Mouse (Mus musculus): Measurements from ENCODE around the gene Itgb1bp1. TPM values are rescaled to one million over a fixed set of nuclear protein-coding genes. Genes with fewer than 3 reads are reported as not detected.

Itgb1bp1 gene
- polyA plus RNA-seq, 1 experiment from 2014 or later, result 51.0 TPM

GRCm38 (mm10) chr12:21195497-21195896, 90.6 kb downstream of the Itgb1bp1 start:
- WGBS, result 93% methylated on average over 2 of the region's 3 CpGs
- no peak for ATAC-seq (ENCODE audit: insufficient number of reproducible peaks, insufficient read depth, low FRiP score, low read depth)
- Histone ChIP-seq H3K27ac (ENCODE audit: low read length) (no peak overlapping the region), H3K36me3 (ENCODE audit: control insufficient read depth, insufficient read depth, low read length) (no peaks in the 10 kb centered on the region; the same call in 1 of the 2 replicates), H3K9ac (replicated peaks; ENCODE audit: low read depth, low read length) (no peak overlapping the region), H3K4me1 (ENCODE audit: control insufficient read depth, insufficient read depth, low read length) (no peaks in the 10 kb centered on the region), H3K9me3 (ENCODE audit: control insufficient read depth, low read depth, low read length) (no peaks in the 10 kb centered on the region), H3K27me3 (ENCODE audit: control insufficient read depth, insufficient read depth, low read length) (no peaks in the 10 kb centered on the region), H3K4me3 (ENCODE audit: low read depth, low read length) (no peak overlapping the region), H3K4me2 (replicated peaks; ENCODE audit: low read depth, low read length) (no peak overlapping the region)

GRCm38 (mm10) chr12:21191546-21191945, 94.5 kb downstream of the Itgb1bp1 start:
- Histone ChIP-seq H3K27ac (ENCODE audit: low read length) (no peak overlapping the region), H3K4me1 (ENCODE audit: control insufficient read depth, insufficient read depth, low read length) (no peaks in the 10 kb centered on the region), H3K4me3 (ENCODE audit: low read depth, low read length) (no peak overlapping the region), H3K36me3 (ENCODE audit: control insufficient read depth, insufficient read depth, low read length) (no peaks in the 10 kb centered on the region), H3K9ac (replicated peaks; ENCODE audit: low read depth, low read length) (no peak overlapping the region), H3K9me3 (ENCODE audit: control insufficient read depth, low read depth, low read length) (no peaks in the 10 kb centered on the region), H3K4me2 (replicated peaks; ENCODE audit: low read depth, low read length) (no peak overlapping the region), H3K27me3 (ENCODE audit: control insufficient read depth, insufficient read depth, low read length) (no peaks in the 10 kb centered on the region)
- 73% methylated on average over 2 of the region's 2 CpGs for WGBS
- ATAC-seq (ENCODE audit: insufficient number of reproducible peaks, insufficient read depth, low FRiP score, low read depth), result no peak

Other genes starting within 250 kb of the Itgb1bp1 start
- 105 and 112 TPM in 2 replicates for gene Cpsf3, start 893 bp downstream of the Itgb1bp1 start, polyA plus RNA-seq (2014; fragmentation: Nextera tagmentation; extraction: Ambion mirVana)
- gene Iah1, start 30.1 kb upstream of the Itgb1bp1 start, polyA plus RNA-seq (2014; fragmentation: Nextera tagmentation; extraction: Ambion mirVana), result 46.6 and 49.5 TPM in 2 replicates
- gene Adam17, start 87.3 kb upstream of the Itgb1bp1 start, polyA plus RNA-seq (2014; fragmentation: Nextera tagmentation; extraction: Ambion mirVana), result 38.9 and 40.4 TPM in 2 replicates
- 763 and 797 TPM in 2 replicates for gene Ywhaq, start 131.4 kb upstream of the Itgb1bp1 start, polyA plus RNA-seq (2014; fragmentation: Nextera tagmentation; extraction: Ambion mirVana)